Mouse (Mus musculus) gastrocnemius, adult 8-10 months (tissue): ENCODE results near the gene Padi4. TPM values are rescaled to one million over a fixed set of nuclear protein-coding genes. Genes with fewer than 3 reads are reported as not detected.

ENCODE experiments used
- DNase-seq, 2 experiments: peaks; one replicate each; pipeline ENCODE4 v3.0.0; 2022; ENCODE audit warnings: low spot score in 2 of 2
- total RNA-seq, 4 experiments: library from RNA; stranded (reverse); gene quantifications; 2 replicates each; pipeline ENCODE4 v1.2.4; 2022

Gene Padi4
- not detected for total RNA-seq

DNA sequence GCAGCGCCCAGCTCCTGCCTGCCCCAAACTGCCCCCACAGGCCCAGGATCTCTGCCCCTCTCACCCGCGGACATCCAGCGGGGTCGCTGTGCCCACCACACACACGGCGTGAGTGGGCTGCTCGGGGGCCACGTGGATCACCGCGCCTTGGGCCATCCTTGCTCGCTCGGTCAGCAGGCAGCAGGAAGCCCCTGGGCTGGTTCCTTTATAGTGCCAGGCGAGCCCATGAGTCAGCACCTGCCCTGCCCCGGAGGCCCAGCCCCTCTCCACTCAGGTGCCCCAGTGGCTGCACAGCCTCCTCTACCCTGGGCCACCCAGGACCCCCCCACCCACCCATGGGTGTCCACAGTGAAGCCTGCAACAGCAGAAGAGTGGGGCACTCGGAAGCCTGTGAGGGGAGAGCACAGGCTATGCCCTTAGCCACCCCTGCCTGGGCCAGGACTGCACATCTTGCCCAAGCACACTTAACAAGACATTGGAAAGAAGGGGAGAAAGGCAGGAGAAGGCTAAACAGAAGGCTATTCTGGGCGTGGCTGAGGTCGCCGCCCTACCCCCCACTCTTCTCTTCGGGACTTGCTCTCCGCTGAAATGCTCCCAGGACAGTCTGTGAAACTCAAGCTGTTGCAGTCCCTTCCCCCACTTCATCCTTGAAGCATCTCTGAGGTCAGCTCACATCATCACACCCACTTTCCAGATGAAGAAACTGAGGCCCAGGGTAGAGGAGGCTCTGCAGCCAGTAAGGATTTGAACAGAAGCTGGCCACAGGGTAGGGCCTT lies at the start of gene Padi4:
Gene Padi4 (minus strand): TSS at position 212 of the 776 bp plus-strand sequence.
- DNase-seq, result no peak

DNA sequence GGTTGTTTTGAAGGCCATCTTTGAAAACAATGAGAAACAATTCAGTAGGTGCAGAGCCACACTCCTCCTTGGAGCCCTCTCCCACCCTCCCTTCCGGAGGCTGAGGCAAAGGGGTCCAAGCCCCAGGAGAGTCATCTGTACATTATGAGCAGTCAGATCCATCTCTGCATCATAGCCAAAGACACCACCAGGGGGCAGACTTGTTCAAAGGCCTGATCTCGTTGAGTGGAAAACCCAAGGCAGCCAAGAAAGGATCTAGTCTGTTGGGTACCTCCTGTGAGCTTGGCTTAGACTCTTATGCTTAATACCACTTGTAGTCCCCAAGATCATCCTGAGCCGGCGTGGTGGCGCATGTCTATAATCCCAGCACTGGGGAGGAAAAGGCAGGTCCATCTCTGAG lies 48.0 kb upstream of the Padi4 start:
- DNase-seq, result peak in 1 of 2 experiments; percentile 28

DNA sequence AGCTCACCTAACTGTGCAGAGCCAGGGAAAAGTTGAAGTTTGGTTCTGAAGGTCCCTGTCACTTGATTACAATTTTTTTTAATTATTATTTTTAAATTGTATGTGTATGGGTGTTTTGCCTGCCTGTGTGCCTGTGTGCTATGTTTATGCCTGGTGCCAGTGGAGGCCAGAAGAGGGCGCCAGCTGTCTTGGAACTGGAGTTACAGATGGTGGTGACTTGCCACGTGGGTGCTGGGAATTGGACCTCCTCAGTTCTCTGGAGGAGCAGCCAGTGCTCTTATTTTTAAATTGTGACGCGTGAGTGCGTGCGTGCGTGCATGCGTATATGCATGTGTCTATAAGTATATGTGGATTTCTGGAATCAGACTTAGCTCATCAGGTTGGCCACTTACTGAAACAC lies 43.4 kb upstream of the Padi4 start:
- DNase-seq, result no peak

DNA sequence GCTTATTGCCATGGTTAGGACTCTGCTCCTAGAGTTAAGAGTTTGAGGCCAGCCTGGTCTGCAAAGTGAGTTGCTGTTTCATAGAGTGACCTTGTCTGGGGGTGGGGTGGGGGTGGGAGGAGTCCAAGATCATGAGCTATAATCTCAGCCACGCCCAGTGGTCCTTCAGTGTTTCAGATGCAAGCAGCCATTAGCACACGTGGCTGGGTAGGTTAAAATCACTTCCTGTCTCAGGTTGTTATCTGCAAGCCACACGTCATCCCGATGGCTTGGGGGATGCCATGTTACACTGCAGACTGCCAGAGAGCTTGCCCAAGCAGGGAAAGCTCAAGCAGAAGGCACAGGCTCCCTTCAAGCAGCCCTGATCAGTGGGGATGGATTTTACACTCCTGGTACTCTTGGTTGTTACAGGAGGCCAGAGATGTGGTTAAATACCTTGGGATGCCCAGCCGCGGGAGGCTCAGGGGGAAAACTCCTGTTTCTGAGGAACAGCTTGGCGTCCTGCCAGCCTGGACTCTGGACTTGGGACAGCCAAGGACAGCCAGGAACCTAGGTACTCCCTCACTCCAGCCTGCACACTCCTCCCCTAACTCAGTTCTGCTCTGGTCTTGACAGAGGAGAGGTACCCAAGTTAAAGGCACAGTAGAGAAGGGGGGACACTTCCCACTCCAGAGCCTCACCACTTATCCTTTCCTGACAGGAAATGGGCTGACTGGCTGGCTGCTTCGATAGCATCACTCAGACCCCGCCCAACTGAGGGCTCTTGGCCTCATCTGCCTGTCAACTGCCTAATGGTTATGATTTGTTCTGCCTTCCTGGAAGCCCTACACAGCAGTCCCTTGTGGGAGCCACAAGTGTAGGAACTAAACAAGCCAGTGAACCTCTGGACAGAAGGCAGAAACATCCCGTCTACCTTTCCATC lies 42.2 kb upstream of the Padi4 start:
- no peak for DNase-seq

DNA sequence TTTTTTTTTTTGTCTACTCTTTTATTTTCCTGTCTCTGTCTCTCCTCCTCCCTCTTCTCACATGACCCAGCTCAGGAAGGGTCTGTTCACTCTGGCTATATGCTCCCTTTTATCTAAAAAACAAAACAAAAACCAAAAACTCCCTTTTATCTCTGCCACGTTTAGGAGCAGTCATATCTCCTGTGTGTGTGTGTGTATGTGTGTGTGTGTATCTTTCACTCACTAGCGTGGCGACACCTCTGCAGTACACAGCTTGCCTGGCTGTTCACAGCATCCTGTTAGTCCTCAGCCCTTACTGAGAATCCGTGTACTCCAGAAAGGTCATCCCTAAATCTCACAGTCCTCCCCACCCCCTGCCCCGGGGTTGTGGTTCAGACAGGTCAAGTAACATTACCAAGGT lies 41.5 kb upstream of the Padi4 start:
- no peak for DNase-seq

DNA sequence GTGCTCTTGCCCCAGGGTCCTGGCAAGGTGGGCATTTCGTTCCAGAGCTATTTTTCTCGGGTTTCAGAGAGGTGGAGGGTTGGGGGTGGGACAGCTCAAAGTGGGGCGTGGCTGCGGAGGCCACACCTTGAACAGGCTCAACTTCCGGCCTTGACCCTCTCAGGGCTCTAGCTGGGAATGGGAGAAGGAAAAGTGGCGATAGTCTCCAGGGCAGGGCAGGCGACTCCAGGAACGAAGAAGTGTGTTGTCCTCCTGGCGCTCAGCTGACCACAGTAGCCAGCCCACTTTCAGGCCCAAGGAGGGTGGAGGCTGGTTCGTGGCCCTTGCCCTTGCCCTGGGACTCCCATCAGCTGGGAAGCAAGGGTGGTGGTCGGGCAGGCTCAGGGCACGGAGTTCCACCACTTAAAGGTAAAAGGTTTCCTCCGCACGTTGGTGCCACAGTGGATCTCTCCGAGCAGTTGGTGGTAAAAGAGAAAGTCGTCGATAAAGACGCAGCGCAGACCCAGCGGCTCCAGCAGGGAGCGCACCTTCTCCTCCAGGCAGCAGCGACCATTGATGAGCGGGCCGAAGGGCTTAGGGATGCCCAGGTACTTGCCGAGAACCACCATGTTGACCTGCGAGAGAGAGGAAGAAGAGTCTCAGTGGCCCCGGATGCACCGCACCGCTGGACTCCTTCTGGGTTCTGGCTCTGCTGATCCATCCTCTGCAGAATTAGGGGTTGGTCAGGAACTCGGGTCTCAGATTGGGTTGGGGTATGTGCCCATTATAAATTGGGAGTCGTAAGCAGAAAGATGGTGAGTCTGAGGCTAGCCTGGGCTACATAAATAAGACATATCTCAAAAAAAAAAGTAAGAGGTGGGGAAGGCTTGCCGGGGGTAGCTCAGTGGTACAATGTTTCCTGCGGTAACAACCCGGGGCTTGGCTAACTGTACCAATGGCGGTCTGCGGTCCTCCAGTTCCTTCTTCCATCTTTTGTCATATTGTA lies 40.5 kb upstream of the Padi4 start:
- peak in 1 of 2 experiments; percentile 29 for DNase-seq

DNA sequence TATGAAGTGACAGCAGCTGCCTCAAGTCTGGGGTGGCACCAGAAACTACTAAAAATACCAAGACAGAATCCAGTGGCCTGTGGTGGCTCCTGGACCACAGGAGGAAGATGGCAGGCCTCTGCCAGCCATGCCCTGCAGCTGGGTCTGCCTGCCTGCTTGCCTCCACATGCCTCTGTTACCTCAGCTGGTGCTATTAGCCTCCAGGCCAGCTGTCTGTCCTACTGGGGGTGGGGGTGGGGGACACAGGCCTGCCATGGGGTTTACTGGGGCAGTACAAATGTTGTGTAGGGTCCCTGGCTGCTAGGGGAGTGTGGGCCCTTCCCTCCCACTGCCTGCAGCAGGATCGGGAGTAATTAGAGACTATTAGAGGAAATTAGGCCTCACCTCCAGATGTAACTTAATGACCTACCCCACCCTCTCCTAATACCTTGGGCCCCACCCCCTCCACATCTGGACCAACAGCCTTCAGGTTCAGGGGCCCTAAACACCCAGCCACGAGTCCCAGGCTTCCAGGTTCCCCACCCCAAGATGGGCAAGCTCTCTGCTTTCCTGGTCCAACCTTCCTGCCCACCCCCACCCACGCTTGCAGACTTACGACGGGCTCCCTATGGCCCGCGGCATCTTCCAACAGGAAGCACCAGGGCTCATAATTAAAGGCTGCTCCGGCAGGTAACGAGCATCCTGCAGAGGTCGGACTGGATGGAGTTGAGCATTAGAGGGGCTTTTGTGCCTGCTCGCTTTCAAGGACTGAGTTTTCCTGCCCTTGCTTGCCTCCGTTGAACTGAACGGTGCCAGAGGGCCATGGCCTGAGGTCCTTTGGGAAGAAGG lies 39.5 kb upstream of the Padi4 start:
- no peak for DNase-seq

DNA sequence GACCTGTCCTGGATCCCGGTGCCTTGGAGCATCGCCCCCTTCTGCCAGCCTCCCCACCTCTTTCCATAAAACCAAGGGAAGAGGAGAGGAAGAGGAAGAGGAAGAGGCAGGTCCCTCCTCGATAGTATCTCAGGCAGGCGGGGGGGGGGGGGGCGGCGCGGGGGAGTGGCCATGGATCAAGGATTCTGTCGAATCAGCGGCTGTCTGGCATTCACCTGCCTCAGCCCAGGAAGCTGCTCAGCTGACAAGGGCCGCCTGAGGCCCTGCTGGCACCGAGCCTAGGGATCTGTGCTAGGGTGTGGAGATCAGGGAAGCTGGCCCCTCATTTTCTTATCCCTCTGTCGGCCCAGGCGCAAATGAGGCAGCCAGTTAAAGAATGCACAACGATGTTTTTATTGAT lies 38.6 kb upstream of the Padi4 start:
- DNase-seq, result no peak

DNA sequence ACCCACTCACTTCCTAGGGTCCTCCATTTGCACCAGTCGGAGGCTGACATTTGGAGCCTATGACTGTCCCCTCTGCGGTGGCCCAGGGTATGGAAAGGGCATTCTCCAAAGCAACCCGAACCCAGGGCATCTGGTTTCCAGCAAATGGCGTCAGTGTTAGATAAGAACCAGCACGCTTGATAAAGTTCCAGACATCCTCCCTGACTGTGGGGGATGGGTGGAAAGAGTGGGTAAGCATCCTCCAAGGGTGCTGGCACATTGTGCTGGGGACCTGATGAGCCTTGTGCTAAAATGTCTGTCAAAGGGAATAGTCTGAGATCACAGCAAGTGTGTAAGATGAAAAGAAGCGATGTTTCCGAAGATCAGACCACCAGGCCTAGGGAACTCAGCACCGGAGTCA lies 38.2 kb upstream of the Padi4 start:
- no peak for DNase-seq

DNA sequence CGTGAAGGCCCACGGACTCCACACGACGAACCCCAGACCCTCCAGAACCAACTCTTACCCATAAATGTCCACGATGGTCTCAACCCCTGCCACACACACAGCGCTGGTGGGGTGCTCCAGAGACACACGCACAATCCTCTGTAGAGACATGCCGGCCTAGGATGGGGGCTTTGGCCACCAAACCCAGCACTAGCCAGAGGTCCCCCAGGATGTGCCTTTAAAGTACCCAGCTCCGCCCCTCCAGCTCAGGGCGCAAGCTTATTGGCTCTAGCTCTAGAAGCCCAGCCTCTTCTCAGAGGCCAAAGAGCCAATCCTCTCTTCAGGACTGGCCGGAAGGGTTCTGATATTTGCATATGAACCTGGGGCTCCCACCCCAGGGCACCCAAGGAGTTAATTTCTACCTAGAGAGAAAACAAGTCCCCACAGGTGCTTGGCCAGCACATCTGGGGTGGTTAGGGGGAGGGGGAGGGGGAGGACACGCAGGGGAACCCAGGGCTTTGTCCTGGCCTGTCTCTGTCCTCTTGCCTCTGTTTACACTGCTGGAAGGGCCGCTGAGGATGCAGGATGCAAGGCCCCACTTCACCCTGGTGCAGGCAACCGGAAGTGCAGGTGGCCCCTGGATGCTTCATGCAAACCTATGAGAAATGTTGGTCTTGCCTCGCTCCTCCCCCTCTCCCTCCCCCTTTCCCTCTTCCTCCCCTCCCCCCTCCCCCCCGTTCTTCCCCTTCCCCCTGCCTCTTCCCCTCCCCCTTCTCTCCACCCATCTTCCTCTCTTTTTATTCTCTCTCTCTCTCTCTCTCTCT lies 36.6 kb upstream of the Padi4 start, which contains the start of gene Padi3:
Gene Padi3 (minus strand): TSS at position 191 of the 803 bp plus-strand sequence.
- DNase-seq, result no peak

DNA sequence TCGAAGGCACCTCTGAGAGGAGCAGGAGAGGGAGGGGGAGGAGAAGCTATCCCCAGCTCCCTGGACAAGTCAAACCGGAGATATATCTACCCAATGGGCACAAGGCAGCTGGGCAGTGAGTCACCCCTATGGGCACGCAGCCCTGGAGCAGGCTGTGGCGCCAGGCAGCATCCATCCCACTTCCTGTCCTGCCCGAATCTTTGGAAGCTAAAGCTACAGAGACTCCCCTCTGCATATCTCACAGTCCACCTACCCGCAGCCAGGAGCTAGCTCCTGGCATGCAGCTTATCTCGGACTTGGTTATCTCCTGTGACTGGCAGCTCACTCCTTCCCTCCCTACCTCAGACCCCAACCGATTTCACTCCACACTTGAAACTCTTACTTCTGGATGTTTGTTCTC lies 35.1 kb upstream of the Padi4 start:
- no peak for DNase-seq

DNA sequence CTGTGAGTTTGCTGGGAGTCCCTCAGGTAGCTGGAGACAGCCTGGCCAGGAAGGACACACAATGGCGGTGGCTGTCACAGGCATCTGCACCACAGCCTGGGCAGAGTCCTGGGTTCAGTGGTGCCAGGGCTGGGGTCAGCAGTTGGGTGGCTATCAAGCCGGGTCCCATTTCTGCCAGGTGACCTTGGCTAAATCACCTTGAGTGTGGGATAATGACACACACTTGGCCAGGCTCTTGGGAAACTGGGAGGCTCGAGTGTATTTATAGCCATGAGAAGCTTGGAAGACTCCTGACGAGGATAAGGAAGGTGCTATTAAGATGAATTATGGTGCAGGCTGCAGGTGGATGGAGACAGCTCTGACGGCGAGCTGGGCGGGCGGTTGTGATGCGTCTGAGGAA lies 30.6 kb upstream of the Padi4 start:
- DNase-seq, result peak; percentile 48 to 83

DNA sequence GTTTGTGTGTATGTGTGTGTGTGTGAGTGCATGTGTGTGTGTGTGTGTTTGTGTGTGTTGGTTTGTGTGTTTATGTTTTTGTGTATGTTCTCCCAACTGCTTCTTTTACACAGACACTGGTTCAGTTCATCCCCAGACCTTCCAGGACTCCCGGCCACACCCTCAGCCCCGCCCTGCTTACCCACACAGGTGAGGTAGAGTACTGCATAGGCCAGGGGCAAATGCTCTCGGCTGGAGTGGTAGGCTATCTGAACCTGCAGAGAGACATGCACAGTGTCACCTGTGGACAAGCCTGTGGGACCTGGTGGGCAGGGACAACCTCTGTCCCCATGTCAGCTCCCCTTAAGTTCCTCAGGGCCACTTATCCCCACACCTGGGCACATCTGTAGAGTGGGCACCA lies 27.3 kb upstream of the Padi4 start:
- DNase-seq, result no peak

DNA sequence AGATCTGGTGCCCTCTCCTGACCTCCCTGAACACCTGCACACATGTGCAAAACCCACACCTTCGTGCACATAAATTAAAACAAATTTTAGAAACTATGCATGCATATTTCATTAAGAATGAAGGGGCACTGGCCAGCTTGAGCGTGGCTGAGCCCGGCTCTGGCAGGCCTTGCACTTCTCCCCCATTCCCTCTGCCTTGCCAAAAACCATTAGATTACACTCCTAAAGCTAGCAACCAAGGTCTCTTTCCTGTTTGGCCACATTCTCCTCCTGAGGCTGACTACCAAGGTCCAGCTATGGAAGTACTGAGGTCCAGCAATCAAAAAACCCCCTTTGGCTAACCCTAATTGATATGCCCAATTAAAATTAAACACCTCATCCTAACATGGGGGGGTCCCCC lies 22.8 kb upstream of the Padi4 start:
- no peak for DNase-seq

DNA sequence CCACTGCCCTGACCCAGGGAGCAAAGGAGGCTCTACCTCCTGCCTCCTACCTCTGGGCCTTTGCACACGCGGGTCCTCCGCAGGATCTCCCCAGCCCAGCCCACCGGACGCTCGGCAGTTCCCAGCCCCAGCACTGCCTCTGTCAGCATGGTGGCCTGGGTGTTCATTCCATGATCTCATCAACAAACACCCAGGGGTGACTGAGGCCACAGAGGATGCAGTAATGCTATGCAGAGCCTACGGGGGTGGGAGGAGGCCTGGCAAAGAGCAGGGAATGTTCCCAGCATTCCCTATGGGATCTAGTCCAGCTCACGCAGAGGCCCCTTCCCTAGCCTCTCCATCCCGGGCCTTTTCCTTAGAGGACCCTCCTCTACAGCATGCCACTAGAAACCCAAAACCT lies 20.6 kb upstream of the Padi4 start:
- no peak for DNase-seq

DNA sequence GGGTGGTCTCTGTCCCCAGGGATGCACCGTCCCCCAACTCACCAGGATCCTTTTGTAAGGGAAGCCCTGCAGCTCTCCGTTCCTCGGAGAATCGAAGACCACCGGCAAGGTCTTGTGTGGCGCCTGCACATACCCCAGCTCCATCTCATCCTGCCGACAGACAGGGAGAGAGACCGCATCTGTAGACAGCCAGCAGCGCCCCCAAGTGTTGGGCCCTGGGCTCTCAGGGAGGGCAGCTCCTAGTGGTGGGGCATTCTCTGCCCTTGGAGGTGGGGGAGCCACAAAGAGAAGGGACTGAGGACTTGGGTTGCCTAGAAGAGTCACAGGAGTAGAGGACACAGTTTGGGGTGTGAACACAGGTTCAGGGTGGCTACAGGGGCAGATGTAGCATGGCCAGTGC lies 19.8 kb upstream of the Padi4 start:
- no peak for DNase-seq

DNA sequence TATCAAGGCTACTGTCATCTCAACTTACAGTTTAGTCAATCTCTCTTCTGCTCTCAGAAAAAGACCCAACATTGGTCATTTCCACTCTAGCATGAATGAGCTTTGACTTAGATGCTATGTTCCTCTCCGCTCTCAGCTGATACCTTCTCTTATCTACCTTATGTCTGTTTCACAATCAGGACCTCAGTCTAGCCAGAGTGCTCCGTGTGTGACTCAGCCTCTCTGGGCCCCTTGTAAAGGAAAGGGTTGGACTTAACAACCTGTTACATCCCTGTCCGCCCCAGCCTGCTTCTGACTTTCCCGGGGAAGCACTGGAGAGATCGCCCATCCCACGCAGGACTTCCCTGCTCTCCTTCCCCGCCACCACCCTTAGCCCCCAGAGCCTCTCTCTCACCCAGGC lies 18.5 kb upstream of the Padi4 start:
- no peak for DNase-seq

DNA sequence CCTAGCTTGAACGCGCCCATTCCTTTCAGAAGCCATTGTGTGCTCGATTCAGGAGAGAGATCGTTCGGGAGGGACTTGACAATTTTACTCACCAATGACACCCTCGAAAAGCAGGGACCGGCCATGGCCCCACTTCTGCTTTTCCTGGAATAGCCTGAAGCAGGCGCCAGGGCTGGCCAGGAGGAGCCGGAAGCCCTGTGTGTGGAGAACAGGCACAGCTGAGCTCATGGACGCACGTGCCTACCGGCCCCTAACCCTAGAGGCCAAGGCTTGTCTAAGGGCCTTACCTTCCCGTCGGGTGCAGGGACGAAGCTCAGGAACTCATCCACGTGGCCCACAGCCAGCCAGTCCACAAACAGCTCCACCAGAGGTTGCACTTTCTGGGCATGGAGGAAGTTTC lies 17.0 kb upstream of the Padi4 start:
- DNase-seq, result no peak

DNA sequence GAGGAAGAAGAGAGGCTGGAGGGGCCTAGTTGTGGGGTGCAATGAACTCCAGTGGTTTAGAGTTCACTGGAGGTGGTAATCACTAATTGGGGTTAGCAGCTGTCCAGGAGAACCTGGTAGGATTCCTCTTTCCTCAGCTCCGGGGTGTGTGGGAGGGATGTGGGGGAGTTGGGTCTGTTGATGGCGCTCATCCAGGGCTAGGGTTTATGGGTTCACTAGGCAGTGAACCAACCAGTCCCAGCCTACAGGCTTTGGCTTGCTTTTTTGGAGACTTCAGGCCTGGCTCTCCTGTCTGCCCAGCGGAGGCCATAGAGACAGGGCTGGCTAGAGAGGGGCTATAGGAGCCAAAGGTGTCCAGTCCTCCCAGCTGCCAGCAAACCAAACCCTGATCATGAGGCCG lies 15.9 kb upstream of the Padi4 start:
- no peak for DNase-seq

DNA sequence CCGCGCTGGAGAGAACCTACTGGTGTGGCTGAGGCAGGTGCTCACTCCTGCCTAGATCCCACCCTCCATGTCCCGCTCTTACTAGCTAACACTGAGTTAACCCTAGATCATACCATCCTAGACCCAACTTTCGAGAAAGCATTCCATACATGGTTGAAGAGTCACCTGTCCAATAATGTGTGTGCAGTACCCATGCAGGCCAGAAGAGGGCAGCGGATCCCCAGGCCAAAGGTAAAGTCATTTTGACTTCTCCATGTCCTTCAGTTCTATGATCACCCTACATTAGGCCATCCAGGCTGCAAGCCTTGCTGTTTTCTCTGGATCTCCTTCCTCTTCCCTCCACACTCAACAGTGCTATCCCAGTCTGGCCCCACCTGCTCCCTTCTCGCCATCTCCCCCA lies 14.9 kb upstream of the Padi4 start:
- peak; percentile 54 to 59 for DNase-seq
